10 mouse cellular contexts compared by ENCODE assay signal in genomic region chr13:40704864-40705455, GRCm38 (mm10). TPM values are rescaled to one million over a fixed set of nuclear protein-coding genes. Genes with fewer than 3 reads are reported as not detected.
DNase-seq lines count a peak whose midpoint lies in the region; ATAC-seq and TF ChIP-seq lines count a peak whose summit lies in the region.
"Had no signal": no experiment of that assay in that cellular context is flagged by ENCODE, and none has a peak within 500 bp of the region (broad histone marks: within the 10 kb centered on the region; RNA-seq: fewer than 3 reads in every experiment).

No protein-coding gene starts in this region.

- H3K9ac ChIP-seq in kidney, postnatal 0 days (ENCODE audit: low read depth, low read length): no peak overlapping the region
- no peak overlapping the region for H3K9ac ChIP-seq in embryonic facial prominence, embryonic 12.5 days

- no peak for TF ChIP-seq POLR2A in kidney, adult 2 months (IDR thresholded peaks at IDR 0.05; ENCODE audit: low read depth, low read length)

- no peaks in the 10 kb centered on the region for H3K9me3 ChIP-seq in kidney, postnatal 0 days (replicated peaks; ENCODE audit: low read length)
- no peaks in the 10 kb centered on the region for H3K9me3 ChIP-seq in embryonic facial prominence, embryonic 12.5 days
- H3K9me3 ChIP-seq in limb, embryonic 10.5 days (replicated peaks): no peaks in the 10 kb centered on the region

- peaks cover 89% of the 10 kb centered on the region for H3K27me3 ChIP-seq in kidney, postnatal 0 days (ENCODE audit: insufficient read depth, low read length)
- peaks cover 7% of the 10 kb centered on the region; the same call in 1 of the 2 replicates for H3K27me3 ChIP-seq in kidney, adult 2 months (replicated peaks; ENCODE audit: control insufficient read depth, insufficient read depth, low read length)
- peaks cover 90% of the 10 kb centered on the region for H3K27me3 ChIP-seq in embryonic facial prominence, embryonic 12.5 days
- peaks cover 98% of the 10 kb centered on the region for H3K27me3 ChIP-seq in limb, embryonic 10.5 days (ENCODE audit: low read depth, poor library complexity, severe bottlenecking)
- H3K27me3 ChIP-seq: Patski had no signal

- no peaks in the 10 kb centered on the region for H3K4me1 ChIP-seq in kidney, postnatal 0 days (replicated peaks; ENCODE audit: insufficient read depth, low read length)
- H3K4me1 ChIP-seq in kidney, adult 2 months (ENCODE audit: control insufficient read depth, insufficient read depth, low read length): no peaks in the 10 kb centered on the region
- H3K4me1 ChIP-seq in embryonic facial prominence, embryonic 12.5 days: peaks cover 32% of the 10 kb centered on the region; the same call in 1 of the 2 replicates
- H3K4me1 ChIP-seq in limb, embryonic 10.5 days: peaks cover 85% of the 10 kb centered on the region

- ATAC-seq in kidney, postnatal 0 days (replicated peaks; ENCODE audit: low FRiP score, low read depth): no peak
- no peak for ATAC-seq in embryonic facial prominence, embryonic 12.5 days (ENCODE audit: insufficient number of reproducible peaks, insufficient read depth, low FRiP score, low TSS enrichment)
- ATAC-seq: Patski had no signal

- H3K4me3 ChIP-seq in kidney, postnatal 0 days (replicated peaks; ENCODE audit: low read depth, low read length): no peak overlapping the region
- H3K4me3 ChIP-seq in kidney, adult 2 months (ENCODE audit: insufficient read depth, low read depth, low read length): no peak overlapping the region
- peak overlapping the region; percentile 25 for H3K4me3 ChIP-seq in embryonic facial prominence, embryonic 12.5 days
- H3K4me3 ChIP-seq in limb, embryonic 10.5 days: peak overlapping the region; percentile 45

- peak overlapping the region; percentile 42 for H3K4me2 ChIP-seq in kidney, postnatal 0 days (ENCODE audit: low read length)
- H3K4me2 ChIP-seq in embryonic facial prominence, embryonic 12.5 days (replicated peaks): peak overlapping the region; percentile 51

- no peaks in the 10 kb centered on the region for H3K36me3 ChIP-seq in kidney, postnatal 0 days (ENCODE audit: insufficient read depth, low read length)
- no peaks in the 10 kb centered on the region for H3K36me3 ChIP-seq in kidney, adult 2 months (ENCODE audit: control insufficient read depth, insufficient read depth, low read length)
- H3K36me3 ChIP-seq in embryonic facial prominence, embryonic 12.5 days: no peaks in the 10 kb centered on the region
- H3K36me3 ChIP-seq in limb, embryonic 10.5 days: no peaks in the 10 kb centered on the region

- no peak for DNase-seq in kidney, postnatal 0 days (ENCODE audit: low spot score)
- no peak for DNase-seq in kidney, adult 2 months
- peak; percentile 70 for DNase-seq in limb, embryonic 10.5 days (ENCODE audit: low spot score)
- peak; percentile 50 for DNase-seq in retina, embryonic 14.5 days (ENCODE audit: low spot score)
- no peak for DNase-seq in adipocyte (ENCODE audit: low spot score)
- no peak for DNase-seq in left cerebral cortex, adult 9 months (ENCODE audit: low spot score in 2 of 2)
- DNase-seq in thymus, adult 18-20 months: no peak
- DNase-seq: gastrocnemius, postnatal 10 days had no signal

- WGBS in kidney, postnatal 0 days: under 1% methylated on average over 28 of the region's 28 CpGs
- WGBS in kidney, adult 2 months: 5% methylated on average over 28 of the region's 28 CpGs
- WGBS in embryonic facial prominence, embryonic 12.5 days: under 1% methylated on average over 28 of the region's 28 CpGs
- under 1% methylated on average over 28 of the region's 28 CpGs for WGBS in limb, embryonic 10.5 days

- TF ChIP-seq CTCF in kidney, postnatal 0 days (IDR thresholded peaks at IDR 0.05; ENCODE audit: low read depth): no peak
- no peak for TF ChIP-seq CTCF in kidney, adult 2 months (conservative IDR thresholded peaks at IDR 0.05; ENCODE audit: insufficient read depth, insufficient read length, low read depth, low read length)

- H3K27ac ChIP-seq in kidney, postnatal 0 days: no peak overlapping the region
- no peak overlapping the region for H3K27ac ChIP-seq in kidney, adult 2 months (ENCODE audit: insufficient read depth, low read depth, low read length)
- H3K27ac ChIP-seq in embryonic facial prominence, embryonic 12.5 days: no peak overlapping the region
- peak overlapping the region; percentile 62 for H3K27ac ChIP-seq in limb, embryonic 10.5 days

RNA-seq across cellular contexts. Expression of gene Tfap2a, which starts 33.2 kb away (rescaled TPM):
- 2.5 and 2.9 TPM in 2 replicates for polyA plus RNA-seq in kidney, postnatal 0 days (2015; fragmentation: Nextera tagmentation; extraction: Ambion mirVana)
- polyA plus RNA-seq in kidney, adult 2 months (2012; rRNA removed): 4.3 and 5.2 TPM in 2 replicates
- polyA plus RNA-seq in embryonic facial prominence, embryonic 12.5 days (2016; fragmentation: Nextera tagmentation; extraction: Ambion mirVana): 8.5 and 9.5 TPM in 2 replicates
- 6.7 and 6.9 TPM in 2 replicates for polyA plus RNA-seq in limb, embryonic 10.5 days (2016; fragmentation: Nextera tagmentation; extraction: Ambion mirVana)

Comparison
In these comparisons a context has a peak if more than half of its experiments do, and no peak if none do; other contexts are left out.
1. DNase-seq: peak in limb, embryonic 10.5 days (single experiment) and retina, embryonic 14.5 days (single experiment); none in kidney, postnatal 0 days (single experiment), kidney, adult 2 months (single experiment), adipocyte (single experiment), left cerebral cortex, adult 9 months (0 of 2) and thymus, adult 18-20 months (0 of 2).
2. H3K4me3 ChIP-seq: peak in embryonic facial prominence, embryonic 12.5 days (single experiment) and limb, embryonic 10.5 days (single experiment); none in kidney, postnatal 0 days (single experiment) and kidney, adult 2 months (single experiment).